7 mouse cellular contexts compared by ENCODE assay signal in the genomic region with DNA sequence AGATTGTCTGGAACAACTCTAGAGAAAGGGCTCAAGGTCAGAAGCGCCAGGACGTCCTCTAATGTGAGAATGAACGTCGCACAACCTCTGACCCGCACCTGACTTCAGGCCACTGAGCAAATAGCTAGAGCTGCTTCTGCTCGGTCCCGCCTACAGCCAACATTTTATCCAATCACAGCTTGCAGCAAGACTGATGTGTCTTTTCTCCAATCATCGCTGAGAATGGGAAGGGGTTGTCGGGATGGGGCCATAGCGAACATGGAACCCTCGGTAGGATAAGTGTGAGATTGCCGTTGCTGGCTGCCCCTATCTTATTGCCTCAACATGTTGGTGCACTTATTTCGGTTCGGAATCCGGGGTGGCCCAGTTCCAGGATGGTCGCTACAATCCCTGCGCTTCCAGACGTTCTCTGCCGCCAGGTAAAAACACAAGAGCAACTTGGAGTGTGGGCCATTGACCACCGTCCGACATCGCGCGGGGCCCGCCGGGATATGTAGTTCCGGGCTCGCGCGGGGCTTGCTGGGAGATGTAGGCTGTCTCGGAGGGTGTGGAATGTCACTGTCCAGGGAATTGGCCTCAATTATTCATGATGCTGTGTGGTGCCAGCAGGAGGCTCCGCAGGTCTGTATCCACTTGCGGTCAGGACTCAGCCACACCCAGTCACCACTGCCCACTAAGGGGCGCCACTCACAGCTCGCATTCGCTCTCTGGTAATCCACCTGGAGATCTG. TPM values are rescaled to one million over a fixed set of nuclear protein-coding genes. Genes with fewer than 3 reads are reported as not detected.
DNase-seq lines count a peak whose midpoint lies in the region; ATAC-seq lines count a peak whose summit lies in the region.

No protein-coding gene starts in this region.

- peak overlapping the region; percentile 55 for H3K4me3 ChIP-seq in intestine, embryonic 15.5 days (replicated peaks)
- peak overlapping the region; percentile 68 for H3K4me3 ChIP-seq in midbrain, embryonic 10.5 days

- peak; percentile 97 for ATAC-seq in intestine, embryonic 15.5 days

- peak overlapping the region; percentile 59 for H3K9ac ChIP-seq in intestine, embryonic 15.5 days

- no peaks in the 10 kb centered on the region for H3K27me3 ChIP-seq in intestine, embryonic 15.5 days (replicated peaks)
- H3K27me3 ChIP-seq in midbrain, embryonic 10.5 days (ENCODE audit: low read depth, poor library complexity, severe bottlenecking), result peaks cover 16% of the 10 kb centered on the region

- 1% methylated on average over 36 of the region's 36 CpGs for WGBS in intestine, embryonic 15.5 days
- WGBS in midbrain, embryonic 10.5 days, result 1% methylated on average over 36 of the region's 36 CpGs

- no peaks in the 10 kb centered on the region for H3K36me3 ChIP-seq in intestine, embryonic 15.5 days
- peaks cover 4% of the 10 kb centered on the region; the same call in 1 of the 2 replicates for H3K36me3 ChIP-seq in midbrain, embryonic 10.5 days

- no peaks in the 10 kb centered on the region for H3K9me3 ChIP-seq in intestine, embryonic 15.5 days
- H3K9me3 ChIP-seq in midbrain, embryonic 10.5 days (replicated peaks), result no peaks in the 10 kb centered on the region

- peak; percentile 97 for DNase-seq in adrenal gland, adult 2 months
- peak; percentile 91 for DNase-seq in embryo, embryonic 11.5 days (ENCODE audit: low read depth, low spot score)
- peak; percentile 90 to 96 for DNase-seq in gastrocnemius, postnatal 36 days
- peak; percentile 96 to 99 for DNase-seq in left cerebral cortex, postnatal 25 days (ENCODE audit: low spot score in 2 of 2)
- peak; percentile 95 for DNase-seq in midbrain, embryonic 10.5 days (ENCODE audit: low spot score)
- DNase-seq in right cerebral cortex, postnatal 4 days, result peak; percentile 88

- peak overlapping the region; percentile 71 for H3K4me2 ChIP-seq in intestine, embryonic 15.5 days (replicated peaks)

- peaks cover 12% of the 10 kb centered on the region; the same call in 1 of the 2 replicates for H3K4me1 ChIP-seq in intestine, embryonic 15.5 days (replicated peaks)
- H3K4me1 ChIP-seq in midbrain, embryonic 10.5 days, result peaks cover 24% of the 10 kb centered on the region

- intact Hi-C loops in gastrocnemius, postnatal 36 days (cut with DNase I), result loop anchor here (2.0 kb wide), 1 partner anchor 76 kb away; no protein-coding TSS in a partner anchor
- intact Hi-C loops in left cerebral cortex, postnatal 25 days (cut with DNase I), result loop anchor here (5.0 kb wide), 1 partner anchor 227 kb away; no protein-coding TSS in a partner anchor

- peak overlapping the region; percentile 66 for H3K27ac ChIP-seq in intestine, embryonic 15.5 days
- peak overlapping the region; percentile 92 for H3K27ac ChIP-seq in midbrain, embryonic 10.5 days (replicated peaks)

RNA-seq across cellular contexts. Expression of gene Abcb8, which starts 0.9 kb away (rescaled TPM):
- 10 to 100 TPM; 63.6 to 69.8 TPM for total RNA-seq in adrenal gland, adult 2 months (2021)
- 165 and 174 TPM in 2 replicates for polyA plus RNA-seq in adrenal gland, adult 2 months (2012; rRNA removed)
- 10 to 100 TPM; 37.6 to 38.0 TPM for total RNA-seq in gastrocnemius, postnatal 36 days (2021)
- polyA plus RNA-seq in intestine, embryonic 15.5 days (2015; fragmentation: Nextera tagmentation; extraction: Ambion mirVana), result 66.2 and 79.0 TPM in 2 replicates
- 10 to 100 TPM; 41.3 to 54.2 TPM for total RNA-seq in left cerebral cortex, postnatal 25 days (2021)
- polyA plus RNA-seq in midbrain, embryonic 10.5 days (2016; fragmentation: Nextera tagmentation; extraction: Ambion mirVana), result 62.9 and 64.6 TPM in 2 replicates

RNA-seq across cellular contexts. Expression of gene Atg9b, which starts 2.4 kb away (rescaled TPM):
- total RNA-seq in adrenal gland, adult 2 months (2021), result 1 to 10 TPM; 1.5 to 1.7 TPM
- polyA plus RNA-seq in adrenal gland, adult 2 months (2012; rRNA removed), result 7.5 and 11.6 TPM in 2 replicates
- not detected for total RNA-seq in gastrocnemius, postnatal 36 days (2021)
- 1.6 and 2.4 TPM in 2 replicates for polyA plus RNA-seq in intestine, embryonic 15.5 days (2015; fragmentation: Nextera tagmentation; extraction: Ambion mirVana)
- 1 to 10 TPM; 2.3 to 3.0 TPM for total RNA-seq in left cerebral cortex, postnatal 25 days (2021)
- polyA plus RNA-seq in midbrain, embryonic 10.5 days (2016; fragmentation: Nextera tagmentation; extraction: Ambion mirVana), result 0.31 and 0.72 TPM in 2 replicates

RNA-seq across cellular contexts. Expression of gene Asic3, which starts 18.9 kb away (rescaled TPM):
- total RNA-seq in adrenal gland, adult 2 months (2021), result under 1 TPM in 1 of 2 experiments, not detected in 1; 0.48 TPM
- 0.74 and 1.2 TPM in 2 replicates for polyA plus RNA-seq in adrenal gland, adult 2 months (2012; rRNA removed)
- total RNA-seq in gastrocnemius, postnatal 36 days (2021), result under 1 TPM in 1 of 2 experiments, not detected in 1; 0.25 TPM
- 0.14 TPM in 1 of 2 replicates, not detected in the other for polyA plus RNA-seq in intestine, embryonic 15.5 days (2015; fragmentation: Nextera tagmentation; extraction: Ambion mirVana)
- under 1 TPM in 1 of 2 experiments, not detected in 1; 0.73 TPM for total RNA-seq in left cerebral cortex, postnatal 25 days (2021)
- 0.19 and 0.31 TPM in 2 replicates for polyA plus RNA-seq in midbrain, embryonic 10.5 days (2016; fragmentation: Nextera tagmentation; extraction: Ambion mirVana)

RNA-seq across cellular contexts. Expression of gene Cdk5, which starts 29.0 kb away (rescaled TPM):
- 10 to 100 TPM; 40.7 to 47.9 TPM for total RNA-seq in adrenal gland, adult 2 months (2021)
- 60.2 and 63.3 TPM in 2 replicates for polyA plus RNA-seq in adrenal gland, adult 2 months (2012; rRNA removed)
- total RNA-seq in gastrocnemius, postnatal 36 days (2021), result 10 to 100 TPM; 11.3 to 12.0 TPM
- 35.5 and 38.3 TPM in 2 replicates for polyA plus RNA-seq in intestine, embryonic 15.5 days (2015; fragmentation: Nextera tagmentation; extraction: Ambion mirVana)
- 100 to 1,000 TPM; 132 TPM for total RNA-seq in left cerebral cortex, postnatal 25 days (2021)
- polyA plus RNA-seq in midbrain, embryonic 10.5 days (2016; fragmentation: Nextera tagmentation; extraction: Ambion mirVana), result 49.0 and 61.6 TPM in 2 replicates

RNA-seq across cellular contexts. Expression of gene Slc4a2, which starts 29.3 kb away (rescaled TPM):
- 10 to 100 TPM; 58.4 to 63.2 TPM for total RNA-seq in adrenal gland, adult 2 months (2021)
- polyA plus RNA-seq in adrenal gland, adult 2 months (2012; rRNA removed), result 65.9 and 74.0 TPM in 2 replicates
- total RNA-seq in gastrocnemius, postnatal 36 days (2021), result 10 to 100 TPM; 14.7 to 15.5 TPM
- 41.1 and 46.9 TPM in 2 replicates for polyA plus RNA-seq in intestine, embryonic 15.5 days (2015; fragmentation: Nextera tagmentation; extraction: Ambion mirVana)
- total RNA-seq in left cerebral cortex, postnatal 25 days (2021), result 10 to 100 TPM; 28.5 to 33.2 TPM
- polyA plus RNA-seq in midbrain, embryonic 10.5 days (2016; fragmentation: Nextera tagmentation; extraction: Ambion mirVana), result 32.9 and 33.3 TPM in 2 replicates

Comparison
In these comparisons a context has a peak if more than half of its experiments do, and no peak if none do; other contexts are left out.
1. Peak in every context shown above with its lines: DNase-seq, ATAC-seq, H3K4me3 ChIP-seq and H3K27ac ChIP-seq.